Mouse (Mus musculus): ENCODE measurements at regions not wholly inside any gene's neighbourhood (a gene's known extent, or its start where the extent isn't known, plus 50 kb on each side); places are given as distances from the start of the nearest gene placed in this dataset.

GRCm38 (mm10) chr7:95134062-95134625 is 1036.9 kb upstream of the Tenm4 start:
- no peak for DNase-seq (ENCODE audit: low read depth, low spot score)
- Histone ChIP-seq H3K9me3 (ENCODE audit: control insufficient read depth, insufficient read depth, low read depth, low read length) (no peaks in the 10 kb centered on the region), H3K27ac (ENCODE audit: insufficient read depth, low read depth, low read length, poor library complexity, severe bottlenecking) (no peak overlapping the region), H3K9ac (ENCODE audit: insufficient read depth, low read depth, low read length, poor library complexity, severe bottlenecking) (no peak overlapping the region), H3K4me1 (ENCODE audit: control insufficient read depth in 2 of 2, insufficient read depth in 2 of 2, low read length in 2 of 2, poor library complexity in 1 of 2) (no peaks in the 10 kb centered on the region), H3K36me3 (ENCODE audit: control insufficient read depth, insufficient read depth, low read length, poor library complexity, severe bottlenecking) (no peaks in the 10 kb centered on the region), H3K4me3 (ENCODE audit: insufficient read depth in 1 of 2, low read depth in 1 of 2, low read length in 2 of 2, poor library complexity in 1 of 2, severe bottlenecking in 1 of 2) (no peak overlapping the region)
- no peak for TF ChIP-seq ZNF384 (IDR thresholded peaks at IDR 0.05; ENCODE audit: low read depth, low read length)
- TF ChIP-seq ZC3H11A (IDR thresholded peaks at IDR 0.05; ENCODE audit: borderline replicate concordance, low read depth, low read length): no peak
- no peak for TF ChIP-seq MAFK (IDR thresholded peaks at IDR 0.05; ENCODE audit: insufficient read depth, low read depth, low read length)
- no peak for TF ChIP-seq HCFC1 (IDR thresholded peaks at IDR 0.05; ENCODE audit: borderline replicate concordance, insufficient read depth, low read length)
- no peak for TF ChIP-seq CHD2 (IDR thresholded peaks at IDR 0.05; ENCODE audit: low read depth, low read length)
- in situ Hi-C loops (cut with MboI; ENCODE audit: low sequenced_read_pairs in 2 of 2, unreplicated experiment in 2 of 2): no loop called here

GRCm38 (mm10) chr7:95141778-95142177 is 1029.3 kb upstream of the Tenm4 start:
- Histone ChIP-seq H3K4me3 (ENCODE audit: insufficient read depth in 1 of 2, low read depth in 1 of 2, low read length in 2 of 2, poor library complexity in 1 of 2, severe bottlenecking in 1 of 2) (no peak overlapping the region), H3K36me3 (ENCODE audit: control insufficient read depth, insufficient read depth, low read length, poor library complexity, severe bottlenecking) (no peaks in the 10 kb centered on the region), H3K4me1 (ENCODE audit: control insufficient read depth in 2 of 2, insufficient read depth in 2 of 2, low read length in 2 of 2, poor library complexity in 1 of 2) (no peaks in the 10 kb centered on the region), H3K27ac (ENCODE audit: insufficient read depth, low read depth, low read length, poor library complexity, severe bottlenecking) (no peak overlapping the region), H3K9ac (ENCODE audit: insufficient read depth, low read depth, low read length, poor library complexity, severe bottlenecking) (no peak overlapping the region), H3K9me3 (ENCODE audit: control insufficient read depth, insufficient read depth, low read depth, low read length) (no peaks in the 10 kb centered on the region)
- in situ Hi-C loops (cut with MboI; ENCODE audit: low sequenced_read_pairs in 2 of 2, unreplicated experiment in 2 of 2): no loop called here
- TF ChIP-seq ZNF384 (IDR thresholded peaks at IDR 0.05; ENCODE audit: low read depth, low read length) (no peak), MAFK (IDR thresholded peaks at IDR 0.05; ENCODE audit: insufficient read depth, low read depth, low read length) (no peak), CHD2 (IDR thresholded peaks at IDR 0.05; ENCODE audit: low read depth, low read length) (no peak), ZC3H11A (IDR thresholded peaks at IDR 0.05; ENCODE audit: borderline replicate concordance, low read depth, low read length) (no peak), HCFC1 (IDR thresholded peaks at IDR 0.05; ENCODE audit: borderline replicate concordance, insufficient read depth, low read length) (no peak)
- DNase-seq (ENCODE audit: low read depth, low spot score): no peak

- in situ Hi-C loops (cut with MboI; ENCODE audit: low sequenced_read_pairs in 2 of 2, unreplicated experiment in 2 of 2): no loop called here
- no peak for DNase-seq (ENCODE audit: low read depth, low spot score)
- Histone ChIP-seq H3K36me3 (ENCODE audit: control insufficient read depth, insufficient read depth, low read length, poor library complexity, severe bottlenecking) (no peaks in the 10 kb centered on the region), H3K9me3 (ENCODE audit: control insufficient read depth, insufficient read depth, low read depth, low read length) (no peaks in the 10 kb centered on the region), H3K4me1 (ENCODE audit: control insufficient read depth in 2 of 2, insufficient read depth in 2 of 2, low read length in 2 of 2, poor library complexity in 1 of 2) (no peaks in the 10 kb centered on the region), H3K4me3 (ENCODE audit: insufficient read depth in 1 of 2, low read depth in 1 of 2, low read length in 2 of 2, poor library complexity in 1 of 2, severe bottlenecking in 1 of 2) (no peak overlapping the region), H3K27ac (ENCODE audit: insufficient read depth, low read depth, low read length, poor library complexity, severe bottlenecking) (no peak overlapping the region), H3K9ac (ENCODE audit: insufficient read depth, low read depth, low read length, poor library complexity, severe bottlenecking) (no peak overlapping the region)
- no peak for TF ChIP-seq ZNF384 (IDR thresholded peaks at IDR 0.05; ENCODE audit: low read depth, low read length)
These were observed 1028.0 kb upstream of the Tenm4 start for GRCm38 (mm10) chr7:95143037-95143436.
